Mouse (Mus musculus) cerebellum, adult 2 months (tissue): ENCODE data around the gene Kifap3.

Experiments
- CTCF ChIP-seq: fragments of 200-500 bp; IDR thresholded peaks from 2 replicates; pipeline ENCODE4 v1.5.1; 2011; ENCODE audit warnings: low read depth, mild to moderate bottlenecking, control low read depth, low read length, moderate library complexity, borderline replicate concordance; ENCODE audit not compliant: insufficient read depth
- POLR2A ChIP-seq: fragments of 200-500 bp; IDR thresholded peaks from 2 replicates; pipeline ENCODE4 v1.6.1; 2011; ENCODE audit warnings: low read length, control low read depth, borderline replicate concordance; ENCODE audit not compliant: insufficient read depth

- TF ChIP-seq POLR2A (no peak), CTCF (no peak)
Measured at GRCm38 (mm10) chr1:163942056-163942455, 162.7 kb downstream of the Kifap3 start.
